Mouse (Mus musculus): ENCODE measurements around the gene Vps9d1. TPM values are rescaled to one million over a fixed set of nuclear protein-coding genes. Genes with fewer than 3 reads are reported as not detected.
"Not testable (repeated sequence)": the region's sequence is repeated elsewhere in the genome, so short reads cannot be mapped to it uniquely, and the experiment has no call there.

The Vps9d1 gene
- polyA plus RNA-seq, 1 experiment = 112 TPM

- no peaks in the 10 kb centered on the region for H3K4me1 ChIP-seq (ENCODE audit: control insufficient read depth, insufficient read depth, low read length)
- TF ChIP-seq CTCF (IDR thresholded peaks at IDR 0.05; ENCODE audit: extremely low read depth, insufficient read depth, low read length) (no peak), POLR2A (IDR thresholded peaks at IDR 0.05; ENCODE audit: extremely low read depth, insufficient read depth, low read length) (no peak)
- no peak overlapping the region for H3K4me3 ChIP-seq (ENCODE audit: insufficient read depth, low read length)
- H3K27ac ChIP-seq (ENCODE audit: insufficient read depth, low read length) = no peak overlapping the region
These were observed 26.4 kb upstream of the Vps9d1 start for GRCm38 (mm10) chr8:123280302-123281094.

GRCm38 (mm10) chr8:123279828-123280227 is 25.7 kb upstream of the Vps9d1 start:
- Histone ChIP-seq H3K4me1 (ENCODE audit: control insufficient read depth, insufficient read depth, low read length) (no peaks in the 10 kb centered on the region), H3K27ac (ENCODE audit: insufficient read depth, low read length) (no peak overlapping the region), H3K4me3 (ENCODE audit: insufficient read depth, low read length) (no peak overlapping the region)
- no peak for TF ChIP-seq POLR2A (IDR thresholded peaks at IDR 0.05; ENCODE audit: extremely low read depth, insufficient read depth, low read length)

- TF ChIP-seq CTCF (IDR thresholded peaks at IDR 0.05; ENCODE audit: extremely low read depth, insufficient read depth, low read length) (no peak), POLR2A (IDR thresholded peaks at IDR 0.05; ENCODE audit: extremely low read depth, insufficient read depth, low read length) (no peak)
- H3K27ac ChIP-seq (ENCODE audit: insufficient read depth, low read length) = no peak overlapping the region
- no peak overlapping the region for H3K4me3 ChIP-seq (ENCODE audit: insufficient read depth, low read length)
- H3K4me1 ChIP-seq (ENCODE audit: control insufficient read depth, insufficient read depth, low read length) = no peaks in the 10 kb centered on the region
These were observed 24.3 kb upstream of the Vps9d1 start for GRCm38 (mm10) chr8:123278445-123278844.

- no peak overlapping the region for H3K4me3 ChIP-seq (ENCODE audit: insufficient read depth, low read length)
- H3K27ac ChIP-seq (ENCODE audit: insufficient read depth, low read length) = no peak overlapping the region
- no peak for TF ChIP-seq CTCF (IDR thresholded peaks at IDR 0.05; ENCODE audit: extremely low read depth, insufficient read depth, low read length)
- TF ChIP-seq POLR2A (IDR thresholded peaks at IDR 0.05; ENCODE audit: extremely low read depth, insufficient read depth, low read length) = no peak
- no peaks in the 10 kb centered on the region for H3K4me1 ChIP-seq (ENCODE audit: control insufficient read depth, insufficient read depth, low read length)
These were observed 20.9 kb upstream of the Vps9d1 start for GRCm38 (mm10) chr8:123275096-123275495.

GRCm38 (mm10) chr8:123274447-123274846 is 20.3 kb upstream of the Vps9d1 start:
- no peak for TF ChIP-seq CTCF (IDR thresholded peaks at IDR 0.05; ENCODE audit: extremely low read depth, insufficient read depth, low read length)
- TF ChIP-seq POLR2A (IDR thresholded peaks at IDR 0.05; ENCODE audit: extremely low read depth, insufficient read depth, low read length) = no peak
- no peak overlapping the region for H3K4me3 ChIP-seq (ENCODE audit: insufficient read depth, low read length)

GRCm38 (mm10) chr8:123271901-123272300 is 17.8 kb upstream of the Vps9d1 start:
- Histone ChIP-seq H3K4me1 (ENCODE audit: control insufficient read depth, insufficient read depth, low read length) (no peaks in the 10 kb centered on the region), H3K4me3 (ENCODE audit: insufficient read depth, low read length) (no peak overlapping the region), H3K27ac (ENCODE audit: insufficient read depth, low read length) (no peak overlapping the region)
- no peak for TF ChIP-seq POLR2A (IDR thresholded peaks at IDR 0.05; ENCODE audit: extremely low read depth, insufficient read depth, low read length)
- TF ChIP-seq CTCF (IDR thresholded peaks at IDR 0.05; ENCODE audit: extremely low read depth, insufficient read depth, low read length) = no peak

More at GRCm38 (mm10) chr8:123274447-123274846, 20.3 kb upstream of the Vps9d1 start:
- Histone ChIP-seq H3K27ac (ENCODE audit: insufficient read depth, low read length) (no peak overlapping the region), H3K4me1 (ENCODE audit: control insufficient read depth, insufficient read depth, low read length) (no peaks in the 10 kb centered on the region)

- H3K4me3 ChIP-seq (ENCODE audit: insufficient read depth, low read length) = no peak overlapping the region
- TF ChIP-seq POLR2A (IDR thresholded peaks at IDR 0.05; ENCODE audit: extremely low read depth, insufficient read depth, low read length) (no peak), CTCF (IDR thresholded peaks at IDR 0.05; ENCODE audit: extremely low read depth, insufficient read depth, low read length) (no peak)
- H3K4me1 ChIP-seq (ENCODE audit: control insufficient read depth, insufficient read depth, low read length) = no peaks in the 10 kb centered on the region
- no peak overlapping the region for H3K27ac ChIP-seq (ENCODE audit: insufficient read depth, low read length)
These were observed 17.0 kb upstream of the Vps9d1 start for GRCm38 (mm10) chr8:123271147-123271546.

GRCm38 (mm10) chr8:123267926-123268656 is 13.9 kb upstream of the Vps9d1 start:
- Histone ChIP-seq H3K4me1 (ENCODE audit: control insufficient read depth, insufficient read depth, low read length) (no peaks in the 10 kb centered on the region), H3K4me3 (ENCODE audit: insufficient read depth, low read length) (no peak overlapping the region), H3K27ac (ENCODE audit: insufficient read depth, low read length) (no peak overlapping the region)
- TF ChIP-seq POLR2A (IDR thresholded peaks at IDR 0.05; ENCODE audit: extremely low read depth, insufficient read depth, low read length) = no peak
- TF ChIP-seq CTCF (IDR thresholded peaks at IDR 0.05; ENCODE audit: extremely low read depth, insufficient read depth, low read length) = no peak

GRCm38 (mm10) chr8:123257593-123257992 is 3.4 kb upstream of the Vps9d1 start:
- H3K4me3 ChIP-seq (ENCODE audit: insufficient read depth, low read length); H3K4me1 ChIP-seq (ENCODE audit: control insufficient read depth, insufficient read depth, low read length): not testable (repeated sequence)
- peak overlapping the region; percentile 69 for H3K27ac ChIP-seq (ENCODE audit: insufficient read depth, low read length)

GRCm38 (mm10) chr8:123257114-123257513 is 3.0 kb upstream of the Vps9d1 start:
- Histone ChIP-seq H3K4me3 (ENCODE audit: insufficient read depth, low read length) (no peak overlapping the region), H3K27ac (ENCODE audit: insufficient read depth, low read length) (peak overlapping the region; percentile 89), H3K4me1 (ENCODE audit: control insufficient read depth, insufficient read depth, low read length) (peaks cover 8% of the 10 kb centered on the region)
- no peak; the same call in 1 of the 2 replicates for TF ChIP-seq POLR2A (IDR thresholded peaks at IDR 0.05; ENCODE audit: extremely low read depth, insufficient read depth, low read length)
- no peak for TF ChIP-seq CTCF (IDR thresholded peaks at IDR 0.05; ENCODE audit: extremely low read depth, insufficient read depth, low read length)

Measured in cortical plate, adult 2 months (tissue).